Mouse (Mus musculus) bone marrow macrophage, adult 2 months (primary cell): ENCODE results near the gene Slc1a7. TPM values are rescaled to one million over a fixed set of nuclear protein-coding genes. Genes with fewer than 3 reads are reported as not detected.

Experiments used
- H3K27ac ChIP-seq: 2 replicates; pipeline ENCODE4 v1.5.1; 2012; ENCODE audit warnings: low read depth, low read length; ENCODE audit not compliant: insufficient read depth
- H3K4me1 ChIP-seq: 2 replicates; pipeline ENCODE4 v1.6.1; 2012; ENCODE audit warnings: low read length; ENCODE audit not compliant: control insufficient read depth, insufficient read depth
- H3K4me3 ChIP-seq: 2 replicates; pipeline ENCODE4 v1.5.1; 2012; ENCODE audit warnings: mild to moderate bottlenecking, low read length, moderate library complexity; ENCODE audit not compliant: insufficient read depth
- CTCF ChIP-seq: IDR thresholded peaks from 2 replicates; pipeline ENCODE4 v1.5.1; 2012; ENCODE audit warnings: low read depth, mild to moderate bottlenecking, low read length, moderate library complexity
- POLR2A ChIP-seq: IDR thresholded peaks from 2 replicates; pipeline ENCODE4 v1.6.1; 2012; ENCODE audit warnings: mild to moderate bottlenecking, low read depth, low read length, borderline replicate concordance
- polyA plus RNA-seq: library from polyadenylated mRNA; stranded (reverse); fragments of >200 nt; gene quantifications from 2 replicates; pipeline ENCODE4 v1.2.4, GENCODE M21; 2012; ENCODE audit not compliant: missing spikeins, insufficient read depth, insufficient read length

Slc1a7 gene
- polyA plus RNA-seq, 1 experiment, result not detected

- Histone ChIP-seq H3K27ac (no peak overlapping the region), H3K4me1 (peaks cover 15% of the 10 kb centered on the region), H3K4me3 (no peak overlapping the region)
- TF ChIP-seq POLR2A (no peak), CTCF (no peak)
Measured at GRCm38 (mm10) chr4:107962792-107963191, 5.3 kb upstream of the Slc1a7 start.

DNA sequence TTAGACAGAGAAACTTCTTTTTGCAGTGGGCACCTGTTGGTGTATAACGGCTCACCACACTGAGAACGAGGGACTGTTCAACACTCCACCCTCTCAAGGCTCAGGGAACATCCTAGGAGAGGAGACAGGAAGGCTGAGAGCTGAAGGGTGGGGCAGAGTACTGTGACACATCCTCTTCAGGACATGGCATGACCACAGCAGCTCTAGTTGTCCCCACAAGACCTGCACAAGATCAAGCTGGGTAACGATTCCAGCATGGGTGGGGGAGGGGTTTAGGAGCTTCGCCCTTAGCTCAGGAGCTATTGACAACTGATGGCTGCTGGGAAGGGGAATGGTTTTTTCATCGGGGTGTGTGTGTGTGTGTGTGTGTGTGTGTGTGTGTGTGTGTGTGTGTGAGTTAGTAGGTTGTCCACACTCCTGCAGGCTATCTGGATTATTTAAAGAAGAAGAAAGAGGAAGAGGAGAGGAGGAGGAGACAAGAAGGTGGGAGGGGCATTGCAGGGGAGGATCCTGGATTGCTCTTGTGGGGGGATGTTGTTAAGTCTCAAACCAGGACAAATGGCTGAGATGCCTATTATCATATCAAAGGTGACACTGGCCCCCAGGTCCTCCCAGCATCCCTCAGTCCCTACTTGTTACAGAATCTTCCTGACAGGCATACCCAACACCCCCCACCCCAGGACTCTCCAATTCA lies 1.6 kb upstream of the Slc1a7 start:
- Histone ChIP-seq H3K27ac (no peak overlapping the region), H3K4me3 (no peak overlapping the region), H3K4me1 (peaks cover 17% of the 10 kb centered on the region)
- TF ChIP-seq POLR2A (no peak), CTCF (no peak)

- H3K4me1 ChIP-seq, result peaks cover 17% of the 10 kb centered on the region
- no peak overlapping the region for H3K27ac ChIP-seq
- TF ChIP-seq CTCF (no peak), POLR2A (no peak)
- H3K4me3 ChIP-seq, result no peak overlapping the region
Measured at GRCm38 (mm10) chr4:107969781-107970180, 1.6 kb downstream of the Slc1a7 start.

DNA sequence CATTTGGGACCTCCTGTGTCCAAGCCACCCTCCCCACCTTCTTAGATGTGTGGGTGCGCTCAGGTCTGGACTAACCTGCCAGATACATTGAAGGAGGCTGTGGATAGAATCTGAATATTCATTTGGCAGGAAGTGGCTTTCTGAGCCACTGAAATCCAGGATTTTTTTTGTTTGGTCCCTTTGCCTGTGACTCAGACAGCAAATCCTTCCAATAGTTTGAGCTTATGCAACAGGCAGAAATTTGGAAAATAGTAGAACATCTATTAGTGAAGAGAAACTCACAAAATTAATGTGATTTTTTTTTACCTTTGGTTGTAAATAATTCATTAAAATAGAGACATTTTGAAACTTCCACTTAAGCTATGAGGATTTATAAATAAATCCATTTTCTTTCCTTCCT lies 3.0 kb downstream of the Slc1a7 start:
- Histone ChIP-seq H3K4me3 (no peak overlapping the region), H3K4me1 (peaks cover 14% of the 10 kb centered on the region), H3K27ac (no peak overlapping the region)
- TF ChIP-seq POLR2A, result no peak
- TF ChIP-seq CTCF, result no peak

DNA sequence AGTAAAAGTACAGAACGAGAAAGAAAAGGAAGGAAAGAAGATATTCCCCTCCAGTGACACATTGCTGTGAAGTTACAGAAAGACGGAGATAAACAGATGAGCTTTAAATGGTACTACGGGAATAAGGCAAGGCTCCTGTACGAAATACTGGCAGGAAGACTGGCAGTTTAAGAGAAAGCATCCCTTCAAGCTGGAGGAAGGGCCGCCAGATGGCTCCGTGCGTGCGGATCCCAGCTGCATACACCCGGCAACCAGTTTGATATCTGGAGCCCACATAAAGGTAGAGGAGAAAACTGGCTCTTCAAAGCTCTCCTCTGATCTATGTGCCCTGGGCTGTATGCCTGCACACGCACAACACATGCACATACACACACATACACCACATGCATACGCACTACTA lies 6.4 kb downstream of the Slc1a7 start:
- H3K4me1 ChIP-seq, result no peaks in the 10 kb centered on the region

GRCm38 (mm10) chr4:107975004-107975403 lies 6.9 kb downstream of the Slc1a7 start:
- H3K27ac ChIP-seq, result no peak overlapping the region
- TF ChIP-seq POLR2A (no peak), CTCF (no peak)
- no peaks in the 10 kb centered on the region for H3K4me1 ChIP-seq
- no peak overlapping the region for H3K4me3 ChIP-seq

More for the DNA sequence above, 6.4 kb downstream of the Slc1a7 start:
- no peak overlapping the region for H3K4me3 ChIP-seq
- H3K27ac ChIP-seq, result no peak overlapping the region
- TF ChIP-seq CTCF, result no peak
- TF ChIP-seq POLR2A, result no peak

- Histone ChIP-seq H3K4me3 (no peak overlapping the region), H3K4me1 (no peaks in the 10 kb centered on the region), H3K27ac (no peak overlapping the region)
- TF ChIP-seq POLR2A (no peak), CTCF (no peak)
Measured at GRCm38 (mm10) chr4:107977593-107977992, 9.5 kb downstream of the Slc1a7 start.

GRCm38 (mm10) chr4:107979530-107979929 lies 11.4 kb downstream of the Slc1a7 start:
- H3K4me3 ChIP-seq, result no peak overlapping the region
- TF ChIP-seq POLR2A (no peak), CTCF (no peak)
- no peaks in the 10 kb centered on the region for H3K4me1 ChIP-seq
- no peak overlapping the region for H3K27ac ChIP-seq

GRCm38 (mm10) chr4:107980002-107980600 lies 12.0 kb downstream of the Slc1a7 start:
- Histone ChIP-seq H3K4me3 (no peak overlapping the region), H3K4me1 (no peaks in the 10 kb centered on the region), H3K27ac (no peak overlapping the region)
- TF ChIP-seq CTCF, result no peak
- TF ChIP-seq POLR2A, result no peak

DNA sequence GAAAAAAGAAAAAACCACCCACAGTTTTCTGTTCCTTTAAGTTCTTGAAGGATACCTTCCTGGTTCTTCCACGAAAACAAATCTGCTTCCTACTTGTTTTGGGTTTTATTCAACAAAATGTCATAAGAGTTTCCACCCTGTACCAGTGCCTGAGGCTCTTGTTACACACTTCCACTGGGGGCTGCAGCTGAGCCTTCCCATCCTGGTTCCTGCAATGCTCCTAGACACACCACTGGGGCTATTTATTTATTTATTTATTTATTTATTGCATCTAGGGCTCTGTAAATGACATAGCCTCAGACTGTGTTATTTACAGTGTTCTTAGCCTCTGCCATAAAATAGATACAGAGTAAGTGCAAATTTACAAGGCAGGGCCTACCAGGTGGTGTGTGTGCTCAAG lies 15.6 kb downstream of the Slc1a7 start:
- H3K27ac ChIP-seq, result no peak overlapping the region
- no peak overlapping the region for H3K4me3 ChIP-seq
- TF ChIP-seq CTCF (no peak), POLR2A (no peak)
- H3K4me1 ChIP-seq, result 0 out of 2 replicates have a peak, but pooled peaks cover 2% of the 10 kb centered on the region
